Mouse (Mus musculus): ENCODE measurements around the gene Nr6a1.

Nr6a1 gene

GRCm38 (mm10) chr2:38874544-38875108 lies 52.9 kb downstream of the Nr6a1 start:
- no peak for DNase-seq (ENCODE audit: low spot score in 2 of 2)

GRCm38 (mm10) chr2:38872730-38873129 lies 54.8 kb downstream of the Nr6a1 start:
- no peak for DNase-seq (ENCODE audit: low spot score in 2 of 2)

GRCm38 (mm10) chr2:38866711-38867110 lies 60.8 kb downstream of the Nr6a1 start:
- DNase-seq (ENCODE audit: low spot score in 2 of 2) = no peak

- DNase-seq (ENCODE audit: low spot score in 2 of 2) = no peak
These were observed 63.5 kb downstream of the Nr6a1 start for GRCm38 (mm10) chr2:38864011-38864410.

- DNase-seq (ENCODE audit: low spot score in 2 of 2) = no peak
These were observed 75.7 kb downstream of the Nr6a1 start for GRCm38 (mm10) chr2:38851797-38852196.

GRCm38 (mm10) chr2:38846319-38846718 lies 81.2 kb downstream of the Nr6a1 start:
- DNase-seq (ENCODE audit: low spot score in 2 of 2) = no peak

GRCm38 (mm10) chr2:38835489-38835888 lies 92.0 kb downstream of the Nr6a1 start:
- DNase-seq (ENCODE audit: low spot score in 2 of 2) = no peak

GRCm38 (mm10) chr2:38831976-38832375 lies 95.5 kb downstream of the Nr6a1 start:
- no peak for DNase-seq (ENCODE audit: low spot score in 2 of 2)

GRCm38 (mm10) chr2:38829521-38829920 lies 98.0 kb downstream of the Nr6a1 start:
- DNase-seq (ENCODE audit: low spot score in 2 of 2) = no peak

- no peak for DNase-seq (ENCODE audit: low spot score in 2 of 2)
These were observed 99.6 kb downstream of the Nr6a1 start for GRCm38 (mm10) chr2:38827801-38828306.

- no peak for DNase-seq (ENCODE audit: low spot score in 2 of 2)
These were observed 101.3 kb downstream of the Nr6a1 start for GRCm38 (mm10) chr2:38826189-38826588.

GRCm38 (mm10) chr2:38824791-38825768 lies 102.4 kb downstream of the Nr6a1 start:
- no peak for DNase-seq (ENCODE audit: low spot score in 2 of 2)

GRCm38 (mm10) chr2:38823912-38824583 lies 103.4 kb downstream of the Nr6a1 start:
- DNase-seq (ENCODE audit: low spot score in 2 of 2) = peak; percentile 38 to 62

GRCm38 (mm10) chr2:38823406-38823805 lies 104.1 kb downstream of the Nr6a1 start:
- DNase-seq (ENCODE audit: low spot score in 2 of 2) = no peak

- DNase-seq (ENCODE audit: low spot score in 2 of 2) = peak; percentile 58 to 63
These were observed 104.5 kb downstream of the Nr6a1 start for GRCm38 (mm10) chr2:38822995-38823394.

- no peak for DNase-seq (ENCODE audit: low spot score in 2 of 2)
These were observed 110.0 kb downstream of the Nr6a1 start for GRCm38 (mm10) chr2:38817487-38817886.

GRCm38 (mm10) chr2:38797087-38797624 lies 130.3 kb downstream of the Nr6a1 start:
- DNase-seq (ENCODE audit: low spot score in 2 of 2) = peak; percentile 55 to 76

GRCm38 (mm10) chr2:38787338-38787737 lies 140.2 kb downstream of the Nr6a1 start:
- DNase-seq (ENCODE audit: low spot score in 2 of 2) = no peak

GRCm38 (mm10) chr2:38786216-38786960 lies 141.1 kb downstream of the Nr6a1 start:
- no peak for DNase-seq (ENCODE audit: low spot score in 2 of 2)

- no peak for DNase-seq (ENCODE audit: low spot score in 2 of 2)
These were observed 142.4 kb downstream of the Nr6a1 start for GRCm38 (mm10) chr2:38785113-38785512.

GRCm38 (mm10) chr2:38784396-38784795 lies 143.1 kb downstream of the Nr6a1 start:
- DNase-seq (ENCODE audit: low spot score in 2 of 2) = no peak
